Mouse (Mus musculus): Measurements from ENCODE around the gene Hrasls.

Gene Hrasls

DNA sequence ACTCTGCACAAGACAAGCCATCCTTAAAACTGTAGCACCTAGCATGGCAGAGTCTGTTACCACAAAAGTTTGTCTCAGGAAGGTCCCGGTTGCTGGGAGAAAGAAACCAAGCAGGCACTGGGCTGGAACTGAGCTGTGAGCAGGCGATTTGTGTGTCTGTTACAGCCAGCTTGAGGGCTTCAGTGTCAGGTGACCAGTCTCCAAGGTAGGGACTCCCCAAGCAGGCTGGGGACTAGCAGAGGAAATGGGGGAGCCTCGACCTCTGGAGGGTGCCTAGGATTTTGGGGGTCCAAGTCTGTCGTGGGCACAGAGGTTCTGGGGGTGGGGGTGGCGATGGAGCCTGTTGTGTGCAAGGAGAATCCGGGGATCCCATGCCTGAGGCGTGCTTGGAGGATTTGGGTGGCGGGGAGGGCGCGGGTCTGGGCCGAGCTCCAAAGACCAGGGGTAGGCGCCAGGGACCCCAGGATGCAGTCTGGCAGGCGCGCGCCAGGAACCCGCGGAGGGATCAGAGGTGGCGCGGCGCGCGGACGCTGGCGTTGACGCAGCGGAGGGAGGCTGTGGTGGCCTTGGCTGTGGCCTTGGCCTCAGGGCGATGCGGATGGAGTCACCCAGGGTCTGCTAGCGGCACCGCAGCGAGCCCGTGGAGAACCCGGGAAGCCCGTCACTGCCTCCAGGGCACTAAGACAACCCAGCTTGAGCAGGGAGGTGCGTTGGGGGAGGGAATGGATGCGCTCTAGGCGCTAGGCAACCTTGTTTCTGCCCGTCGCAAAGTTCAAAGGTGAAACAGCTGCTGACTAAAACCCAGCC is at the start of gene Hrasls:
Gene Hrasls (plus strand): TSS at position 91 of the 807 bp plus-strand sequence.
- no peak for DNase-seq (ENCODE audit: low read depth, low spot score)

- DNase-seq (ENCODE audit: low read depth, low spot score): no peak
These were observed 47.2 kb upstream of the Hrasls start for GRCm38 (mm10) chr16:29162271-29162670.

DNA sequence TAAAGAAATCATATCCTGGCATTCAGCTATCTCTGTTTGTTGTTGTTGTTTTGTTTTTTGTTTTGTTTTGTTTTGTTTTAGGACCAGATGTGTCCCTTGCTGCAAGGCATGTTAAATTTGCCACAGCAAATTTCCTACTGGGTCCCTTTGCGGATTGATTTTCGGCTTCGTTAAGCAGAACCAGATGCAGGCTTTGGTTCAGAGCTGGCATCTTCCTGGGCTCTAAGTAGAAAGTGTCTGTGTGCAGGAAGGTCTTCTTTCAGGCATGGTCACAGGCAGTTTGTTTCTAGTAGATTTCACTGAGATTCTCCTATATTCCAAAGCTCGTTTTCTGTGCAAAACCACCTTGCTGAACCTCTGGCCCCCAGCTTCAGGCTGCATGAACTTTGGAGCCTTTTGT is 42.4 kb upstream of the Hrasls start:
- DNase-seq (ENCODE audit: low read depth, low spot score): no peak

DNA sequence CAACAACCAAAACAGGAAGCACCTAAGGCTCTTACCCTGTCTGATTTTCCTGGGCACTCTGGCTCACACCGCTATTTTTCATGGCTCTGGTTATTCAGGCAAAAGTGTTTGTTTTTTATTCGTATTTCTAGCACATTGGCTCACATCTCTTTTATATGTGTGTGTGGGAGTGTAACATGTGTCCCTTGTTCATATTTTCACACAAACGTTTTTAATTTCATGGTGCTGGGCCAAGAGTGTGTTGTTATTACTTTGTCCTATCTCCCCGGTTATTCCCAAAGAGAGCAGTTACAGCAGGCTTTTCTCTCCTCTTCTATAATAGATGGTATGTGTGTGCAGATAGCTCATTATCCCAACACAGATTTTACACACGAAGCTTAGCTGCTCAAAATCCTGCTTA is 37.8 kb upstream of the Hrasls start:
- DNase-seq (ENCODE audit: low read depth, low spot score): no peak

- DNase-seq (ENCODE audit: low read depth, low spot score): no peak
These were observed 36.3 kb upstream of the Hrasls start for GRCm38 (mm10) chr16:29173201-29173600.

- DNase-seq (ENCODE audit: low read depth, low spot score): no peak
These were observed 34.6 kb upstream of the Hrasls start for GRCm38 (mm10) chr16:29174831-29175350.

GRCm38 (mm10) chr16:29192911-29193310 is 16.6 kb upstream of the Hrasls start:
- DNase-seq (ENCODE audit: low read depth, low spot score): no peak

DNA sequence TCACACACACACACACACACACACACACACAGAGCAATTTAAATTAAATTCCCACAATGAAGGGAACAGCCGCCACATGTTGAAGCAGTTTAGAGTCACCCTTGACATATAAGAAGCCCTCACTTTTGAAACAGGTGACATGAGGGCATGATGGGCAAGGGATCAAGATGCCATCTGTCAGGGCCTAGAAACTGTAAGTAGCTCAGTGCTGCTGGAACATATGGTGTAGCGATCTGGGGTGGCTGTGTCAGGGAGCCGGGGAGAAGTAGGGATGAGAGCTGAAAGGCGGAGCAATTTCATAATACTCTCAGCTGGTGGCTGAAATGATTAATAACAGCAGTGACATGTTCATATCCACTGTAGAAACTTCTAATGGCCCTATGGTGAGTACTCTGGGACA is 15.5 kb upstream of the Hrasls start:
- no peak for DNase-seq (ENCODE audit: low read depth, low spot score)

DNA sequence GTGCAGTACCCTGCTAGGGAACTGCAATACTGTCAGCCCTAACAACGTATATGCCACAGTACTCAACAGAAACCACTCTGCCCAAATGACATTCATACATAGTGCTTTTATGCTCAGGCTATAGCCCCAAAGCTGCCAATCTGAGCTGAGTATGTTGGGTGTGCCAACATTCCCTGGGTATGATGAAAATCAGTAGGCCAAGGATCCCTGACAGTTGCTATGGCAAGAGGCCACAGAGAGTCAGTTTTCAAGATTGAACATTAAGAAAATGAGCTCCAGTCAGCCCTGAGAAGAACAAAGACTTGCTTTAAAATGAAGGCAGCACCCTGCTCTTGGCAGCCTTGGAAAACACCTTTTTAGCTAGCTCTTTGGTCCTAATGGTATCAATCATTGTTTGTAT is 14.3 kb upstream of the Hrasls start:
- no peak for DNase-seq (ENCODE audit: low read depth, low spot score)

DNA sequence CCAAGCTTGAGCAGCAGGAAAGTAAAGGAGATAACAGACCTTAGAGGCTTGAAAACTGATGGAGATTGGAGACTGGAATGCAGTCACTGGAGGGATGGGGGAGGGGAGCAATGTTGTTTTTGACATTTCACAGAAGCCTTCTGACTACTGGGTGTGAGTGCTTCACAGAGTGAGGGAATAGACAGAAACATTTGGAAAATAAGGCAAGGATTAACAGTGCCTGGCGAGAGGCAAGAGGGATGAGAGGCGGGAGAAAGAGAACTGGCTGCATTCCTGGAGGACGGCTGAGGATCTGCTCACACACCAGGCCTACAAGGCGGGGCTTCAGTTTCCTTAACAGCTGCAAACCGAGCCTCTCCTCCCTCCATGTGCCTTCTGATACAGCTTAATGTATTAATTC is 11.0 kb upstream of the Hrasls start:
- no peak for DNase-seq (ENCODE audit: low read depth, low spot score)

GRCm38 (mm10) chr16:29201146-29201545 is 8.3 kb upstream of the Hrasls start:
- DNase-seq (ENCODE audit: low read depth, low spot score): no peak

- no peak for DNase-seq (ENCODE audit: low read depth, low spot score)
These were observed 4.6 kb upstream of the Hrasls start for GRCm38 (mm10) chr16:29204875-29205274.

- no peak for DNase-seq (ENCODE audit: low read depth, low spot score)
These were observed 3.9 kb upstream of the Hrasls start for GRCm38 (mm10) chr16:29205581-29205980.

DNA sequence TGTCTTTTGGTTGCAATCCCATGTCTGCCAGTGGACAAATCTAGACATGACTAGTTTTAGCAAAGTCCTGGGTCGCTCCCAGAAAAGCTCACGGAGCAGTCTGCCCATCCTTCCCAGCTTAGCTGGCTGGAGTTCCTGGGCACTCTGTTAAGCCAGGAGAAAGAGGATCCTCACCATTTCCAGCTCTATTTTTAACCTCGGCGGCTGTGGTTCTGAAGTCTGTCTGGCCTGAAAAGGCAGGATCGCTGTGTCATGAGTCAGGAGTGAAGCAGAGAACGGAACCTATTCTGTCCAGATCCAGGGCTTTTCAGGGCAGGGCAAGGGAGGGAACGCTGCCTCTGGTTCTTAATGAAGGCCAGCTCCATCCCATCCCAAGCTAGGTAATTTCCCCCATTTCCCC is 654 bp upstream of the Hrasls start:
- DNase-seq (ENCODE audit: low read depth, low spot score): no peak

- DNase-seq (ENCODE audit: low read depth, low spot score): no peak
These were observed 7.2 kb downstream of the Hrasls start for GRCm38 (mm10) chr16:29216395-29217295.

DNA sequence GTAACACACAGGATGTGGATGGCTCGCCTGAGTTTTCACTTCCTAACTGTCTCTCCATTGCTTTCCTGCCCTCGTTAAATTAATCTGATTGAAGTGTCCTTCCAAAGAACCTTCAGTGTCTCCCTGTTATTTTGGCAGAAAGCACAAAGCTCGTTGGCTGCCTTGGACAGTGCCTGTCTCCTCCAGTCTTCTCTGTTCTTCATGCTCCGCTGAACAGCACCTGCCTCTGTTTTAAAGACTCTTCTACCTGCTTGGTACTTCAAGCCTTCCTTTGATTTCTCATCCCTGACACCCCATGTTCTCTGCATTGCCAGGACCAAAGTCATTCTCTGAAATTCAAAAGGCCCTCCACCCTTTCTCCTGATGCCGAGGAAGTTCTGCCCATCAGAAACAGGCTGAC is 26.5 kb downstream of the Hrasls start:
- no peak for DNase-seq (ENCODE audit: low read depth, low spot score)

- no peak for DNase-seq (ENCODE audit: low read depth, low spot score)
These were observed 44.8 kb downstream of the Hrasls start for GRCm38 (mm10) chr16:29254325-29254724.
